In genomic region chr1:144431535-144432276, GRCm38 (mm10) we compare ENCODE assay signal across 12 mouse cellular contexts.
DNase-seq lines count a peak whose midpoint lies in the region; ATAC-seq lines count a peak whose summit lies in the region.
"Had no signal": no experiment of that assay in that cellular context is flagged by ENCODE, and none has a peak within 500 bp of the region (broad histone marks: within the 10 kb centered on the region; RNA-seq: fewer than 3 reads in every experiment).

No protein-coding gene starts in this region.

- H3K4me3 ChIP-seq in midbrain, embryonic 13.5 days (replicated peaks): no peak overlapping the region
- H3K4me3 ChIP-seq: embryonic facial prominence, embryonic 13.5 days had no signal

- no peaks in the 10 kb centered on the region for H3K9me3 ChIP-seq in midbrain, embryonic 13.5 days
- H3K9me3 ChIP-seq: embryonic facial prominence, embryonic 13.5 days had no signal

- WGBS in midbrain, embryonic 13.5 days: 89% methylated on average over 5 of the region's 5 CpGs

- no peak overlapping the region for H3K27ac ChIP-seq in midbrain, embryonic 13.5 days
- H3K27ac ChIP-seq: embryonic facial prominence, embryonic 13.5 days; macrophage had no signal

- no peaks in the 10 kb centered on the region for H3K27me3 ChIP-seq in midbrain, embryonic 13.5 days
- H3K27me3 ChIP-seq: embryonic facial prominence, embryonic 13.5 days had no signal

- DNase-seq in CD4-positive, CD25-positive, alpha-beta regulatory T cell, adult 2 months (ENCODE audit: low read depth, low spot score): peak; percentile 10
- DNase-seq in left cerebral cortex, adult 11 months (ENCODE audit: low spot score): peak; percentile 27
- no peak for DNase-seq in left cerebral cortex, adult 8-10 months (ENCODE audit: low spot score in 2 of 2)
- peak; percentile 39 for DNase-seq in brain, embryonic 18.5 days (ENCODE audit: low read depth, low spot score)
- no peak for DNase-seq in adrenal gland, postnatal 10 days
- DNase-seq in adrenal gland, adult 2 months: no peak
- DNase-seq: layer of hippocampus, postnatal 36 days; thymus, adult 18-20 months had no signal

- H3K36me3 ChIP-seq in midbrain, embryonic 13.5 days: no peaks in the 10 kb centered on the region
- H3K36me3 ChIP-seq: embryonic facial prominence, embryonic 13.5 days had no signal

- H3K4me2 ChIP-seq in midbrain, embryonic 13.5 days (replicated peaks): no peak overlapping the region
- H3K4me2 ChIP-seq: embryonic facial prominence, embryonic 13.5 days had no signal

- H3K4me1 ChIP-seq in midbrain, embryonic 13.5 days (replicated peaks): no peaks in the 10 kb centered on the region
- H3K4me1 ChIP-seq: embryonic facial prominence, embryonic 13.5 days had no signal

- H3K9ac ChIP-seq in midbrain, embryonic 13.5 days (replicated peaks): no peak overlapping the region
- H3K9ac ChIP-seq: embryonic facial prominence, embryonic 13.5 days had no signal

- no peak for ATAC-seq in CD4-positive, CD25-positive, alpha-beta regulatory T cell, adult 4 months
- 0 out of 2 replicates have a peak, but pooled peaks have one; percentile 27 for ATAC-seq in midbrain, embryonic 13.5 days

Comparison
In these comparisons a context has a peak if more than half of its experiments do, and no peak if none do; other contexts are left out.
1. DNase-seq: peak in CD4-positive, CD25-positive, alpha-beta regulatory T cell, adult 2 months (single experiment), left cerebral cortex, adult 11 months (single experiment) and brain, embryonic 18.5 days (single experiment); none in left cerebral cortex, adult 8-10 months (0 of 2), adrenal gland, postnatal 10 days (single experiment) and adrenal gland, adult 2 months (single experiment).